Mouse (Mus musculus) embryonic facial prominence, embryonic 14.5 days (tissue): ENCODE measurements around the gene AW551984. TPM values are rescaled to one million over a fixed set of nuclear protein-coding genes. Genes with fewer than 3 reads are reported as not detected.

ENCODE experiments used
- ATAC-seq: fragments of 200-750 bp; cut with Nextera tagmentation; 2 replicates; pipeline ENCODE4 v1.8.0; 2017; ENCODE audit warnings: low read depth, moderate number of reproducible peaks, moderate TSS enrichment
- DNase-seq: peaks from one replicate; pipeline ENCODE4 v3.0.0-alpha.2; 2015; ENCODE audit warnings: low spot score
- H3K27ac ChIP-seq: fragments of 300-500 bp; sonication (generic); replicated peaks from 2 replicates; pipeline ENCODE4 v1.5.1; 2014; ENCODE audit warnings: low read depth, mild to moderate bottlenecking, low read length, moderate library complexity
- H3K27me3 ChIP-seq: fragments of 300-500 bp; sonication (generic); replicated peaks from 2 replicates; pipeline ENCODE4 v1.6.1; 2014; ENCODE audit warnings: low read length; ENCODE audit not compliant: control insufficient read depth, insufficient read depth
- H3K36me3 ChIP-seq: fragments of 300-500 bp; sonication (generic); 2 replicates; pipeline ENCODE4 v1.6.1; 2014; ENCODE audit warnings: low read length, mixed read lengths; ENCODE audit not compliant: control insufficient read depth, insufficient read depth
- H3K4me1 ChIP-seq: fragments of 300-500 bp; sonication (generic); 2 replicates; pipeline ENCODE4 v1.6.1; 2014; ENCODE audit warnings: antibody characterized with exemption, low read length; ENCODE audit not compliant: control insufficient read depth, insufficient read depth
- H3K4me2 ChIP-seq: fragments of 300-500 bp; sonication (generic); 2 replicates; pipeline ENCODE4 v1.6.1; 2014; ENCODE audit warnings: low read depth, mild to moderate bottlenecking, low read length, moderate library complexity, mixed read lengths
- H3K4me3 ChIP-seq: fragments of 300-500 bp; sonication (generic); 2 replicates; pipeline ENCODE4 v1.5.1; 2014; ENCODE audit warnings: low read depth, mild to moderate bottlenecking, low read length
- H3K9ac ChIP-seq: fragments of 300-500 bp; sonication (generic); 2 replicates; pipeline ENCODE4 v1.6.1; 2014; ENCODE audit warnings: low read depth, mild to moderate bottlenecking, low read length, moderate library complexity, mixed read lengths
- H3K9me3 ChIP-seq: fragments of 300-500 bp; sonication (generic); 2 replicates; pipeline ENCODE4 v1.6.1; 2016; ENCODE audit warnings: low read length; ENCODE audit not compliant: control insufficient read depth
- WGBS: fragments of 180-500 bp; shearing (Covaris S2); extraction: QIAGEN DNeasy Blood & Tissue Kit; methylation state at CpG from one replicate; pipeline ENCODE4 v1.1.7; 2014; 5-methylcytosine and 5-hydroxymethylcytosine counted together
- polyA plus RNA-seq: library from polyadenylated mRNA; unstranded; fragments of >200 nt; fragmentation: Nextera tagmentation; extraction: Ambion mirVana; gene quantifications from 2 replicates; pipeline ENCODE4 v1.2.1, GENCODE M21; 2014

Gene AW551984
- polyA plus RNA-seq, 1 experiment from 2014 or later, result 171 TPM

DNA sequence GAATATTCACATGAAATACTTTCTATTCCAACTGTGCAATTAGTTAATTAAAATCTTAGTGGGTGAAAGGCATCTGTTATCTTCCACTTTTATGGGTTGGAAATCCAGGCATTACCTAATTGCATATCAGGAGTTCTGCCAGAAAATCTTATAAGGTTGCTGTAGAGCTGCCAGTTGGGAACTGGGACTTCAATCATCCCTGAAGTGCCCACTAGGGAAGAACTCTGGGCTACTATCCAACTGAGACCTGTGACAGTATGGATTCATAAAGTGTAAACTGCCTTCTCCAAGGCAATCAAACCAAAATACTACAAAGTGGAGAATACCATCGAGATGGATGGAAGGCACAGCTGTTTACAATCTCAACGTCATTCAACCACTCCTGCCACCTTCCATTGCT, 50.3 kb downstream of the AW551984 start, which contains the start of gene Olfr958:
Olfr958 (minus strand) TSS at position 109 of the 400 bp plus-strand sequence.
- H3K4me2 ChIP-seq, result no peak within 1 kb of the TSS
- H3K27me3 ChIP-seq, result no peaks in the 10 kb centered on the region
- no peak within 1 kb of the TSS for H3K4me3 ChIP-seq
- 43% methylated on average over 2 of the region's 2 CpGs for WGBS
- ATAC-seq (no peak), DNase-seq (peak; percentile 17)
- no peaks in the 10 kb centered on the region for H3K36me3 ChIP-seq
- no peaks in the 10 kb centered on the region; the same call in 1 of the 2 replicates for H3K4me1 ChIP-seq
- H3K27ac ChIP-seq, result no peak within 1 kb of the TSS
- no peak within 1 kb of the TSS for H3K9ac ChIP-seq
- no peaks in the 10 kb centered on the region for H3K9me3 ChIP-seq

DNA sequence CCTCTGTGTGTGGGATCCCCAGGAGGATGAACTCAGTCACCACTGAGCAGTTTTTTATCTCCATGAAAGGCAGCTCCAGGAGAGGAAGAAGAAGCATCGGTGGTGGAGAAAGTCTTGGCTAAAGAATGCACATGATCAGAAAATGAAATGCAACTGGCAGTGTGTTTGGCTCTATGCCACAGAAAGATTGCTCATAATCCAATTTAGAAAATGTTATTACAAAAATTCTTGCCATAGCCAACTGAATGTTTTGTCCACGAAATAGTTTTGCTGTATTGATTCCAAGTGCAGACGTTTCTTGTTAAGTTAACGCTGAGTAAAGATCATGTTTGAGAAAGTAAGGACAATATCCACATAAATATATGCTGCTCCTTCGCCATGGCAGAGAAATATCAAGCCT, 53.4 kb downstream of the AW551984 start:
- peak; percentile 79 for DNase-seq
- WGBS, result 40% methylated on average over 5 of the region's 5 CpGs
- H3K4me1 ChIP-seq, result no peaks in the 10 kb centered on the region; the same call in 1 of the 2 replicates
- no peaks in the 10 kb centered on the region for H3K9me3 ChIP-seq
- H3K4me3 ChIP-seq, result no peak overlapping the region
- H3K36me3 ChIP-seq, result no peaks in the 10 kb centered on the region
- H3K4me2 ChIP-seq, result no peak overlapping the region
- H3K9ac ChIP-seq, result no peak overlapping the region
- no peak for ATAC-seq
- no peak overlapping the region for H3K27ac ChIP-seq
- no peaks in the 10 kb centered on the region for H3K27me3 ChIP-seq

Other genes with a start within 250 kb of the AW551984 start
- gene Olfr951, start 217.0 kb downstream of the AW551984 start, polyA plus RNA-seq, result 0.17 TPM in 1 of 2 replicates, not detected in the other
- not detected in 2 replicates for gene Olfr952, start 177.3 kb downstream of the AW551984 start, polyA plus RNA-seq
- not detected in 2 replicates for gene Olfr954, start 147.7 kb downstream of the AW551984 start, polyA plus RNA-seq
- 0.18 TPM in 1 of 2 replicates, not detected in the other for gene Olfr955, start 132.5 kb downstream of the AW551984 start, polyA plus RNA-seq
- gene Olfr44, start 110.4 kb downstream of the AW551984 start, polyA plus RNA-seq, result not detected in 2 replicates
- 0.14 and 0.42 TPM in 2 replicates for gene Olfr957, start 88.6 kb downstream of the AW551984 start, polyA plus RNA-seq
- 0.18 TPM in 1 of 2 replicates, not detected in the other for gene Olfr958, start 50.3 kb downstream of the AW551984 start, polyA plus RNA-seq
- gene Olfr959, start 28.8 kb downstream of the AW551984 start, polyA plus RNA-seq, result not detected in 2 replicates
- gene Olfr148, start 6.3 kb upstream of the AW551984 start, polyA plus RNA-seq, result not detected in 2 replicates
- not detected in 2 replicates for gene Olfr960, start 17.0 kb upstream of the AW551984 start, polyA plus RNA-seq
- gene Olfr961, start 40.7 kb upstream of the AW551984 start, polyA plus RNA-seq, result not detected in 2 replicates
- not detected in 2 replicates for gene Olfr963, start 62.8 kb upstream of the AW551984 start, polyA plus RNA-seq
- gene Olfr149, start 102.7 kb upstream of the AW551984 start, polyA plus RNA-seq, result not detected in 2 replicates
- not detected in 2 replicates for gene Olfr965, start 107.0 kb upstream of the AW551984 start, polyA plus RNA-seq
- gene Olfr150, start 126.6 kb upstream of the AW551984 start, polyA plus RNA-seq, result not detected in 2 replicates
- not detected in 2 replicates for gene Olfr967, start 141.8 kb upstream of the AW551984 start, polyA plus RNA-seq
- gene Olfr968, start 178.8 kb upstream of the AW551984 start, polyA plus RNA-seq, result not detected in 2 replicates
- gene Olfr969, start 186.5 kb upstream of the AW551984 start, polyA plus RNA-seq, result 0.13 TPM in 1 of 2 replicates, not detected in the other
- 0.13 TPM in 1 of 2 replicates, not detected in the other for gene Olfr970, start 204.5 kb upstream of the AW551984 start, polyA plus RNA-seq
- not detected in 2 replicates for gene Olfr971, start 232.5 kb upstream of the AW551984 start, polyA plus RNA-seq